Mouse (Mus musculus): ENCODE data around the gene Gm5414. TPM values are rescaled to one million over a fixed set of nuclear protein-coding genes. Genes with fewer than 3 reads are reported as not detected.

The Gm5414 gene
- polyA plus RNA-seq (2015; fragmentation: Nextera tagmentation; extraction: Ambion mirVana): not detected in 2 replicates

DNA sequence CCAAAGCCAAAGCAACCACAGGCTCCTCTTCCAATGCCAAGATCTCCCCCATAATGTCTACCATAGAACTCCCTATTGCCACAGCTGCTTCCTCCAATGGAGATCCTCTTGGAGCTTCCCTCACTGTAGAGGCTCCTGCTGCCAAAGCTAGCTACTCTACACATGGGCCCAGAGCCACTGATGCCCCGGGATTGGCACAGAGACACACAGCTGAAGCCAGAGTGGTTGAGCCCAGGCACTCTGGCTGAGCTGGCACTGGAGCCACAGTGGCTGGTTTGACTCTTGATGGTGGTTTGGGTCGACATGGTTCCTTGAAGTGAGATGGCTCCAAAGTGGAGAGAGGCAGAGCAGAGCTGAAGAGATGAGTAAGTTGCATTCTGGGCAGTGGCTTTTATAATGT is at the start of gene Gm5414:
TSS of gene Gm5414 (minus strand) at position 305 of the 400 bp plus-strand sequence.
- H3K36me3 ChIP-seq: no peaks in the 10 kb centered on the region
- no peak within 1 kb of the TSS for H3K9ac ChIP-seq (replicated peaks)
- no peaks in the 10 kb centered on the region for H3K9me3 ChIP-seq
- H3K27ac ChIP-seq (replicated peaks): no peak within 1 kb of the TSS
- no peak for ATAC-seq (replicated peaks)
- no peak within 1 kb of the TSS for H3K4me3 ChIP-seq
- no peaks in the 10 kb centered on the region for H3K27me3 ChIP-seq
- H3K4me1 ChIP-seq: no peaks in the 10 kb centered on the region
- no peak within 1 kb of the TSS for H3K4me2 ChIP-seq (replicated peaks)
- 74% methylated on average over 2 of the region's 2 CpGs for WGBS

- no peaks in the 10 kb centered on the region for H3K9me3 ChIP-seq
- no peak overlapping the region for H3K4me3 ChIP-seq
- ATAC-seq (replicated peaks): no peak
- 88% methylated on average over 1 of the region's 1 CpGs for WGBS
- no peaks in the 10 kb centered on the region for H3K36me3 ChIP-seq
- no peak overlapping the region for H3K4me2 ChIP-seq (replicated peaks)
- no peaks in the 10 kb centered on the region for H3K27me3 ChIP-seq
- no peak overlapping the region for H3K27ac ChIP-seq (replicated peaks)
- H3K9ac ChIP-seq (replicated peaks): no peak overlapping the region
- no peaks in the 10 kb centered on the region for H3K4me1 ChIP-seq
These were observed 48.0 kb upstream of the Gm5414 start for GRCm38 (mm10) chr15:101675978-101676377.

- Histone ChIP-seq H3K27me3 (no peaks in the 10 kb centered on the region), H3K36me3 (no peaks in the 10 kb centered on the region), H3K9me3 (no peaks in the 10 kb centered on the region), H3K27ac (replicated peaks) (no peak overlapping the region), H3K9ac (replicated peaks) (no peak overlapping the region), H3K4me3 (no peak overlapping the region), H3K4me2 (replicated peaks) (no peak overlapping the region), H3K4me1 (no peaks in the 10 kb centered on the region)
- no peak for ATAC-seq (replicated peaks)
- 75% methylated on average over 5 of the region's 5 CpGs for WGBS
These were observed 24.8 kb upstream of the Gm5414 start for GRCm38 (mm10) chr15:101652736-101653265.

DNA sequence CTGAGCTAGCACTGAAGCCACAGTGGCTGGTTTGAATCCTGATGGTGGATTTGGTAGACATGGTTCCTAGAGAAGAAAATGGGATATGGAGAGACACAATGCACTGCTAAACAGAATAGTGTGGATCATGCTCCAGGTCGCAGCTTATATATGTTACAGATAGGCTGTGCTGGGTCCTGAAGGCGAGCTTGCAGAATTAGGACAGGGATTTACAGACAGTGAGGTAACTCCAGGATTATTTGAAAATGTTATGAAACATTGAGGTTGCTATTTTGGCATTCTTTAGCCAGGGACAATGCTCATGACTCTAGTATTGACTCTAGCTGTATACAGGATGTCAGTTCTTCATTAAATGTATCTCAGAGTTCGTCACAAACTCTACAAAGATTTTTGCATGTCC is 19.3 kb upstream of the Gm5414 start, which contains the start of gene Gm5478:
TSS of gene Gm5478 (minus strand) at position 101 of the 400 bp plus-strand sequence.
- Histone ChIP-seq H3K27ac (replicated peaks) (no peak within 1 kb of the TSS), H3K27me3 (no peaks in the 10 kb centered on the region), H3K36me3 (no peaks in the 10 kb centered on the region), H3K4me2 (replicated peaks) (no peak within 1 kb of the TSS), H3K9ac (replicated peaks) (no peak within 1 kb of the TSS), H3K4me1 (no peaks in the 10 kb centered on the region), H3K9me3 (no peaks in the 10 kb centered on the region), H3K4me3 (no peak within 1 kb of the TSS)
- 82% methylated on average over 3 of the region's 3 CpGs for WGBS
- ATAC-seq (replicated peaks): no peak

GRCm38 (mm10) chr15:101599123-101599522 is 28.9 kb downstream of the Gm5414 start:
- H3K4me1 ChIP-seq: no peaks in the 10 kb centered on the region
- no peaks in the 10 kb centered on the region; the same call in 1 of the 2 replicates for H3K9me3 ChIP-seq
- no peak overlapping the region for H3K27ac ChIP-seq (replicated peaks)
- 66% methylated on average over 6 of the region's 6 CpGs for WGBS
- H3K9ac ChIP-seq (replicated peaks): no peak overlapping the region
- no peak overlapping the region for H3K4me2 ChIP-seq (replicated peaks)
- no peaks in the 10 kb centered on the region for H3K36me3 ChIP-seq
- H3K4me3 ChIP-seq: no peak overlapping the region
- ATAC-seq (replicated peaks): no peak
- H3K27me3 ChIP-seq: no peaks in the 10 kb centered on the region

GRCm38 (mm10) chr15:101588216-101588615 is 39.8 kb downstream of the Gm5414 start:
- WGBS: 81% methylated on average over 10 of the region's 10 CpGs
- no peak for ATAC-seq (replicated peaks)
- H3K27me3 ChIP-seq: no peaks in the 10 kb centered on the region

DNA sequence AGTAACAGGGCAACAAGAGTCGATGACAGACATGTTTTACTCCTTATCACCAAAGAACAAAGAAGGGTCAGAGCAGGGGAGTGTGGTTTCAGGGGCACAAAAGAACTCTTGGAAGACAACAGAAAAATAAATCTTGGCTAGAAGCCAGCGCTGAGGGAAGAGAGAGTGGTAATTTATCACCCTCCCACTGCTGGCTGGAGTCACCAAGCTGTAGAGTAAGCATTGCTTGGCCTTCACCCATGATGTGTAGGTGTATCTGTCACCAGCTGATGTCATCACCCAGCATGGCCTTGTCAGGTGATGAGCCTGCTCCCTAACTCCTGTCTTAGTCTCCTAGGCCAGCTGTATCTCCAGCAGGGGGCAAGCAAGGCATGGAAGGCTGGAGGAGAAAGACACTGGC is 43.5 kb downstream of the Gm5414 start:
- H3K4me3 ChIP-seq: no peak overlapping the region
- H3K27me3 ChIP-seq: no peaks in the 10 kb centered on the region
- H3K36me3 ChIP-seq: no peaks in the 10 kb centered on the region
- H3K4me2 ChIP-seq (replicated peaks): no peak overlapping the region
- H3K27ac ChIP-seq (replicated peaks): no peak overlapping the region
- no peaks in the 10 kb centered on the region for H3K9me3 ChIP-seq
- 67% methylated on average over 2 of the region's 2 CpGs for WGBS
- no peaks in the 10 kb centered on the region for H3K4me1 ChIP-seq
- H3K9ac ChIP-seq (replicated peaks): no peak overlapping the region
- no peak for ATAC-seq (replicated peaks)

More at GRCm38 (mm10) chr15:101588216-101588615, 39.8 kb downstream of the Gm5414 start:
- H3K27ac ChIP-seq (replicated peaks): no peak overlapping the region
- H3K36me3 ChIP-seq: no peaks in the 10 kb centered on the region
- H3K4me2 ChIP-seq (replicated peaks): no peak overlapping the region
- H3K9me3 ChIP-seq: no peaks in the 10 kb centered on the region
- no peak overlapping the region for H3K9ac ChIP-seq (replicated peaks)
- H3K4me1 ChIP-seq: no peaks in the 10 kb centered on the region
- H3K4me3 ChIP-seq: no peak overlapping the region

GRCm38 (mm10) chr15:101583211-101583965 is 44.6 kb downstream of the Gm5414 start:
- Histone ChIP-seq H3K9me3 (no peaks in the 10 kb centered on the region), H3K9ac (replicated peaks) (no peak overlapping the region), H3K4me1 (no peaks in the 10 kb centered on the region), H3K4me2 (replicated peaks) (no peak overlapping the region), H3K27me3 (no peaks in the 10 kb centered on the region), H3K27ac (replicated peaks) (no peak overlapping the region), H3K36me3 (no peaks in the 10 kb centered on the region), H3K4me3 (no peak overlapping the region)
- WGBS: 78% methylated on average over 8 of the region's 8 CpGs
- ATAC-seq (replicated peaks): no peak

DNA sequence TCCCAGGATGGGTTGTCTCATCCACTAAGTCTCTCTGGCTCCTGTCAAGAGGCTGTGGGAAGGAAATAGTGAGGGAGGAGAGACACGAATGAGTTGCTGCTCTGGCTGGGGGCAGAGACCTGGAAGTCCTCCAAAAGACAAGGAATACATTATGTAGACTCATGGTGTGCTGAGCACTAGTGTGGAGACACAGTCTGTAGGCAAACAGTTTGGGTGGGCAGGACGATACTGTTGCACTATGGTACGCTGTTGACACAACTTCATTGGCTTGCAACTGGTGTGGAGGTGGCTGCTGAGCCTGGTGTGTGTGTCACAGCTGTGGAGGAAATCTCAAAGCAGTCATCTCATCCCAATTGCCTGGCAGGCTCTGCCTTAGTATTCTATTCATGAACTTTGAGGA is 46.3 kb downstream of the Gm5414 start:
- Histone ChIP-seq H3K9me3 (no peaks in the 10 kb centered on the region), H3K36me3 (no peaks in the 10 kb centered on the region), H3K4me1 (no peaks in the 10 kb centered on the region), H3K4me2 (replicated peaks) (no peak overlapping the region), H3K27me3 (no peaks in the 10 kb centered on the region), H3K4me3 (no peak overlapping the region), H3K27ac (replicated peaks) (no peak overlapping the region), H3K9ac (replicated peaks) (no peak overlapping the region)
- no peak for ATAC-seq (replicated peaks)
- WGBS: 82% methylated on average over 3 of the region's 3 CpGs

DNA sequence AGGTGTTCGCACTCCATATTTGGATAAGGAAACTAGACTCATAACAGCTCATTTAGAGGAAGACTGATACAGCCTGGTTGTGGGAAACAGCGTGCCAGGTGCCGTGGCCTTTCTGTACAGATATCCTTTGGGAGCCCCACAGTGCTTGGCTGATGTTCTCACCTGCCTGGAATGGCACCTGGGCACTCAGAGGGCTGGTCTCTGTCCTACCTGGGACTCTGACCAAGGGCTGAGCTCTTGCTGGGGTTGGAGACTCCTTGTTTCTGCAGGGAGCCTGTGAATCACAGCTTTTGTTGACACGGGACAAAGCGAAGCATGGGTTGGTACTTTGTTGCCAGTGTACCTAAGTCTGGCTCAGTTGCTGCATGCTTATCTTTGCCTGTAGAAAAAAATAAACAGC is 52.5 kb downstream of the Gm5414 start:
- 91% methylated on average over 5 of the region's 5 CpGs for WGBS
- no peaks in the 10 kb centered on the region for H3K9me3 ChIP-seq
- ATAC-seq (replicated peaks): no peak

More for the DNA sequence above, 52.5 kb downstream of the Gm5414 start:
- no peaks in the 10 kb centered on the region for H3K27me3 ChIP-seq
- H3K9ac ChIP-seq (replicated peaks): no peak overlapping the region
- no peaks in the 10 kb centered on the region for H3K36me3 ChIP-seq
- no peak overlapping the region for H3K4me3 ChIP-seq
- no peak overlapping the region for H3K4me2 ChIP-seq (replicated peaks)
- no peaks in the 10 kb centered on the region for H3K4me1 ChIP-seq
- no peak overlapping the region for H3K27ac ChIP-seq (replicated peaks)

All from forebrain, embryonic 15.5 days (tissue).